Mouse (Mus musculus) CD4-positive, CD25-positive, alpha-beta regulatory T cell (primary cell): ENCODE data around the gene Ifna12. TPM values are rescaled to one million over a fixed set of nuclear protein-coding genes. Genes with fewer than 3 reads are reported as not detected.

Source experiments
- polyA plus RNA-seq: library from polyadenylated mRNA; unstranded; fragments of 100-300 nt; shearing (Covaris generic); gene quantifications from one replicate; pipeline ENCODE4 v1.2.1, GENCODE M21; 2017

Gene Ifna12
- not detected for polyA plus RNA-seq

DNA sequence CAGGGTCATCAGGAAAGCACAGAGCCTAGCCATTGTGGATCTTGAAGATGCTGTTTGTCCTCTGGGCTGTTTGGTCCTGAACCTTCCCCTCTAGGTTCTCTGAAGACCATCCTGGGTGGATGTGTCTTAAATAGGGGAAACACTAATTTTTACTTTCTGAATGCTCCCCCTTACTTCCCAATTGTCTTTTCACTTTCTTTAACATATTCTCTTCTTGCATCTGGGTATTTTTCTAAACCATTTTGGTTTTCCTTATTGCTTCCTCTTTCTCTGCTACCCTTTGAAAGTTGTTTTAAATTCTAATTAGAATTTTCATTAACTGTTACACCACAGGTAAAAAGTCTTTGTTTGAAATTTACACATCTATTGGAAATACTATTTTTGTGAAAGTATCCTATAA lies at the start of gene Ifna12:
Gene Ifna12, minus strand, starts transcription at position 101 of the 400 bp plus-strand sequence.

DNA sequence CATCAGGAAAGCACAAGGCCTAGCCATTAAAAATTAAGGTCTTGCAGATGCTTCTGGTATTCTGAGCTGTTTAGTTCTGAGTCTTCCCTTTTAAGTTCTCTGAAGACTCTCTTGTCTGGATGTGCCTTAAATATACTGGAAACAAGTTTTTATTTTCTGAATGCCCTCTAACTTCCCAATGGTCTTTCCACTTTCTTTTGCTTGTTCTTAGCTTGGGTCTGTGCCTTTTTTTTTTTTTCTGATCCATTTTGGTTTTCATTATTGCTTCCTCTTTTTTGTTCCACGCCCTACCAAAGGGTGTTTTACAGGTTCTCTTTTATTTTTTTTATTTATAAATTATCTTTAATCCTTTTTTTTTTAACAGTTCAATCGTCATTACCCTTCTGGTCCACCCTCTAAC lies 41.2 kb upstream of the Ifna12 start, which contains the start of gene Ifna13:
Gene Ifna13, minus strand, starts transcription at position 101 of the 400 bp plus-strand sequence.

DNA sequence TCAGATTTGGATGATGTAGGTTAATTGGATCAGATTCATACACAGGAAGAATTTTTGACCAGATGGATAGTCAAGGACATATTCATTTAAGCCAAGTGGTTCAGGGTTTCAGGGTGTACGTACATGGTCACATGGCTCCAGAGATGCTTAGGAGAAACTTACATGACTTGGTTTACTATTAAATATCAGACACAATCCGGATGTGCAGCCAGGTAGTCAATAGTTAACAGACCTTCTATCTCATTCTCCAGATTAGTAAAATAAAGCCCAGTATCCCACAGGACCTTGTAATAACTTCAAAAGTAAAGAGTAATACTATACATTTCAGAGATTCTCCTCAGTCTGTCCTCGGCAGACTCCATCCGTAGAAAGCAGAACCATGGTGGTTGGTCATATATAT lies 31.1 kb upstream of the Ifna12 start, which contains the start of gene C87499:
Gene C87499, minus strand, starts transcription at position 101 of the 400 bp plus-strand sequence.

DNA sequence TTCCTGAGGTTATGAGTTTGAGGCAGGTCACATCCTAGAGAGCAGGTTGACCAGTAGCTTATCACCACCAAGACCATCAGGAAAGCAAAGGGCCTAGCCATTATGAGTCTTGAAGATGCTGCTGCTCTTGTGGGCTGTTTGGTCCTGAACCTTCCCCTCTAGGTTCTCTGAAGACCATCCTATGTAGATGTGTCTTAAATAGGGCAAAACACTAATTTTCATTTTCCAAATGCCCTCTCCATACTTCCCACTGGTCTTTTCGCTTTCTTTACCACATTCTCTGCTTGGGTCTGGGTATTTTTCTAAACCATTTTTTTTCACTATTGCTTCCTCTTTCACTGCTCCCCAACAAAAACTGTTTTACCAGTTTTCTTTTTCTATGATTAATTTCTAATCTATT lies 10.9 kb downstream of the Ifna12 start, which contains the start of gene Ifna9:
Gene Ifna9, minus strand, starts transcription at position 101 of the 400 bp plus-strand sequence.

DNA sequence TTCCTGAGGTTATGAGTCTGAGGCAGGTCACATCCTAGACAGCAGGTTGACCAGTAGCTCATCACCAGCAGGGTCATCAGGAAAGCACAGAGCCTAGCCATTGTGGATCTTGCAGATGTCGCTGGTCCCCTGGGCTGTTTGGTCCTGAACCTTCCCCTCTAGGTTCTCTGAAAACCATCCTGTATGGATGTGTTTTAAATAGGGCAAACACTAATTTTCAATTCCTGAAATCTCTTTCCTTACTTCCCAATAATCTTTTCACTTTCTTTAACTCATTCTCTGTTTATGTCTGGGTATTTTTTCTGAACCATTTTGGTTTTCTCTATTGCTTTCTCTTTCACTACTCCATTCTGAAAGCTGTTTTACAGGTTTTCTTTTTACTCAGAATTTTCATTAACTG lies 31.5 kb downstream of the Ifna12 start, which contains the start of gene Ifna14:
Gene Ifna14, minus strand, starts transcription at position 101 of the 400 bp plus-strand sequence.

DNA sequence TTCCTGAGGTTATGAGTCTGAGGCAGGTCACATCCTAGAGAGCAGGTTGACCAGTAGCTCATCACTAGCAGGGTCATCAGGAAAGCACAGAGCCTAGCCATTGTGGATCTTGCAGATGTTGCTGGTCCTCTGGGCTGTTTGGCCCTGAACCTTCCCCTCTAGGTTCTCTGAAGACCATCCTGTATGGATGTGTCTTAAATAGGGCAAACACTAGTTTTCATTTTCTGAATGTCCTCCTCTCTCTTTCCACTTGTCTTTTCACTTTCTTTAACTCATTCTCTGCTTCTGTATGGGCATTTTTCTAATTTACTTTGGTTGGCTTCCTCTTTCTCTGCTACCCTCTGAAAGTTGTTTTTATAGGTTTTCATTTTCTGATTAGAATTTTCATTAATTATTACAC lies 45.0 kb downstream of the Ifna12 start, which contains the start of gene Ifna15:
Gene Ifna15, minus strand, starts transcription at position 101 of the 400 bp plus-strand sequence.

Other genes with a start within 250 kb of the Ifna12 start
- 0.47 TPM for gene Hacd4, start 164.4 kb downstream of the Ifna12 start, polyA plus RNA-seq
- gene Ifnb1, start 80.6 kb downstream of the Ifna12 start, polyA plus RNA-seq = not detected
- not detected for gene Ifna15, start 45.1 kb downstream of the Ifna12 start, polyA plus RNA-seq
- gene Ifna14, start 31.6 kb downstream of the Ifna12 start, polyA plus RNA-seq = not detected
- gene Ifna9, start 11.0 kb downstream of the Ifna12 start, polyA plus RNA-seq = not detected
- not detected for gene C87499, start 31.0 kb upstream of the Ifna12 start, polyA plus RNA-seq
- gene Ifna13, start 41.1 kb upstream of the Ifna12 start, polyA plus RNA-seq = not detected
- not detected for gene Ifna16, start 73.5 kb upstream of the Ifna12 start, polyA plus RNA-seq
- not detected for gene Ifna2, start 80.5 kb upstream of the Ifna12 start, polyA plus RNA-seq
- gene Ifnab, start 88.0 kb upstream of the Ifna12 start, polyA plus RNA-seq = not detected
- gene Gm26566, start 118.4 kb upstream of the Ifna12 start, polyA plus RNA-seq = 0.32 TPM
- 26.9 TPM for gene Klhl9, start 119.1 kb upstream of the Ifna12 start, polyA plus RNA-seq
- gene Gm13271, start 151.5 kb upstream of the Ifna12 start, polyA plus RNA-seq = not detected
- 0.97 TPM for gene Gm13283, start 156.7 kb upstream of the Ifna12 start, polyA plus RNA-seq
- 0.35 TPM for gene Gm13290, start 170.5 kb upstream of the Ifna12 start, polyA plus RNA-seq
- not detected for gene Gm13289, start 173.5 kb upstream of the Ifna12 start, polyA plus RNA-seq
- gene Gm13272, start 176.5 kb upstream of the Ifna12 start, polyA plus RNA-seq = not detected
- 0.68 TPM for gene Ifnz, start 178.8 kb upstream of the Ifna12 start, polyA plus RNA-seq
- gene Gm13276, start 182.3 kb upstream of the Ifna12 start, polyA plus RNA-seq = not detected
- not detected for gene Gm13277, start 185.3 kb upstream of the Ifna12 start, polyA plus RNA-seq
- not detected for gene Gm13278, start 188.2 kb upstream of the Ifna12 start, polyA plus RNA-seq
- not detected for gene Gm13275, start 191.1 kb upstream of the Ifna12 start, polyA plus RNA-seq
- not detected for gene Gm13279, start 194.0 kb upstream of the Ifna12 start, polyA plus RNA-seq
- gene Gm13285, start 196.3 kb upstream of the Ifna12 start, polyA plus RNA-seq = 1.1 TPM
- not detected for gene Gm13287, start 199.9 kb upstream of the Ifna12 start, polyA plus RNA-seq
- not detected for gene Gm13288, start 202.2 kb upstream of the Ifna12 start, polyA plus RNA-seq
- not detected for gene Ifna7, start 212.9 kb upstream of the Ifna12 start, polyA plus RNA-seq
- gene Ifna11, start 216.6 kb upstream of the Ifna12 start, polyA plus RNA-seq = not detected
- gene Ifna6, start 224.0 kb upstream of the Ifna12 start, polyA plus RNA-seq = not detected
- gene Ifna5, start 232.1 kb upstream of the Ifna12 start, polyA plus RNA-seq = not detected
- not detected for gene Ifna4, start 238.5 kb upstream of the Ifna12 start, polyA plus RNA-seq
- not detected for gene Ifna1, start 246.7 kb upstream of the Ifna12 start, polyA plus RNA-seq